Mouse (Mus musculus) cerebellum, adult 2 months (tissue): ENCODE measurements around the gene Cfap97. TPM values are rescaled to one million over a fixed set of nuclear protein-coding genes. Genes with fewer than 3 reads are reported as not detected.
"Not testable (repeated sequence)": the region's sequence is repeated elsewhere in the genome, so short reads cannot be mapped to it uniquely, and the experiment has no call there.

ENCODE experiments used
- DNase-seq, 2 experiments: peaks; one replicate each; pipeline ENCODE4 v3.0.0; 2021
- H3K27ac ChIP-seq: fragments of 200-500 bp; 2 replicates; pipeline ENCODE4 v1.5.1; 2012; ENCODE audit warnings: low read length, control low read depth, inconsistent platforms; ENCODE audit not compliant: insufficient read depth
- H3K27me3 ChIP-seq: fragments of 200-500 bp; 2 replicates; pipeline ENCODE4 v1.6.1; 2012; ENCODE audit warnings: inconsistent platforms, mild to moderate bottlenecking, low read length, moderate library complexity; ENCODE audit not compliant: control insufficient read depth, insufficient read depth
- H3K4me1 ChIP-seq: fragments of 200-500 bp; 2 replicates; pipeline ENCODE4 v1.6.1; 2011; ENCODE audit warnings: low read length; ENCODE audit not compliant: control insufficient read depth, insufficient read depth
- H3K4me3 ChIP-seq: fragments of 200-500 bp; replicated peaks from 2 replicates; pipeline ENCODE3; 2011; ENCODE audit warnings: mild to moderate bottlenecking, low read depth, low read length, control low read depth; ENCODE audit not compliant: insufficient read depth
- CTCF ChIP-seq: fragments of 200-500 bp; IDR thresholded peaks from 2 replicates; pipeline ENCODE4 v1.5.1; 2011; ENCODE audit warnings: low read depth, mild to moderate bottlenecking, control low read depth, low read length, moderate library complexity, borderline replicate concordance; ENCODE audit not compliant: insufficient read depth
- POLR2A ChIP-seq: fragments of 200-500 bp; IDR thresholded peaks from 2 replicates; pipeline ENCODE4 v1.6.1; 2011; ENCODE audit warnings: low read length, control low read depth, borderline replicate concordance; ENCODE audit not compliant: insufficient read depth
- WGBS: fragments of 180-500 bp; shearing (Covaris S2); methylation state at CpG from one replicate; pipeline ENCODE4 v1.1.7; 2018; 5-methylcytosine and 5-hydroxymethylcytosine counted together
- polyA plus RNA-seq: library from polyadenylated mRNA; depleted of rRNA; stranded (reverse); fragments of >200 nt; gene quantifications from 2 replicates; pipeline ENCODE4 v1.2.3, GENCODE M21; 2012; rRNA removed

Gene Cfap97
- polyA plus RNA-seq: 17.4 and 17.5 TPM in 2 replicates

GRCm38 (mm10) chr8:46151202-46152062 is at the start of gene Cfap97:
Cfap97 (plus strand) TSS chr8:46151771.
- TF ChIP-seq POLR2A (no peak), CTCF (no peak)
- H3K27me3 ChIP-seq: no peaks in the 10 kb centered on the region
- peaks cover 13% of the 10 kb centered on the region for H3K4me1 ChIP-seq
- under 1% methylated on average over 72 of the region's 75 CpGs for WGBS
- peak within 1 kb of the TSS; percentile 94 for H3K27ac ChIP-seq
- peak within 1 kb of the TSS; percentile 92 for H3K4me3 ChIP-seq
- DNase-seq: peak; percentile 73 to 79

- Histone ChIP-seq H3K4me3 (no peak overlapping the region), H3K27ac (no peak overlapping the region), H3K4me1 (no peaks in the 10 kb centered on the region), H3K27me3 (no peaks in the 10 kb centered on the region)
- TF ChIP-seq POLR2A (no peak), CTCF (no peak)
- WGBS: 93% methylated on average over 11 of the region's 11 CpGs
- DNase-seq: no peak
Observed at GRCm38 (mm10) chr8:46103434-46103833, 48.1 kb upstream of the Cfap97 start.

- TF ChIP-seq CTCF: no peak
- no peak for TF ChIP-seq POLR2A
- no peak for DNase-seq
- H3K4me3 ChIP-seq: no peak overlapping the region
Observed at GRCm38 (mm10) chr8:46107690-46108089, 43.9 kb upstream of the Cfap97 start.

GRCm38 (mm10) chr8:46113421-46114170 is 38.0 kb upstream of the Cfap97 start:
- H3K27ac ChIP-seq, H3K27me3 ChIP-seq, H3K4me1 ChIP-seq, DNase-seq, H3K4me3 ChIP-seq: not testable (repeated sequence)

More at GRCm38 (mm10) chr8:46107690-46108089, 43.9 kb upstream of the Cfap97 start:
- Histone ChIP-seq H3K27me3 (no peaks in the 10 kb centered on the region), H3K27ac (no peak overlapping the region), H3K4me1 (0 out of 2 replicates have a peak, but pooled peaks cover 3% of the 10 kb centered on the region)

GRCm38 (mm10) chr8:46117172-46117571 is 34.4 kb upstream of the Cfap97 start:
- TF ChIP-seq POLR2A (no peak), CTCF (no peak)
- Histone ChIP-seq H3K4me1 (peaks cover 7% of the 10 kb centered on the region; the same call in 1 of the 2 replicates), H3K27me3 (no peaks in the 10 kb centered on the region), H3K27ac (no peak overlapping the region), H3K4me3 (no peak overlapping the region)
- WGBS: 54% methylated on average over 3 of the region's 3 CpGs
- peak in 1 of 2 experiments; percentile 24 for DNase-seq

- H3K4me1 ChIP-seq: peaks cover 7% of the 10 kb centered on the region; the same call in 1 of the 2 replicates
- TF ChIP-seq CTCF (no peak), POLR2A (no peak)
- H3K27ac ChIP-seq: no peak overlapping the region
- no peak overlapping the region for H3K4me3 ChIP-seq
- 70% methylated on average over 3 of the region's 3 CpGs for WGBS
- no peaks in the 10 kb centered on the region for H3K27me3 ChIP-seq
- DNase-seq: no peak
Observed at GRCm38 (mm10) chr8:46119176-46119575, 32.4 kb upstream of the Cfap97 start.

- TF ChIP-seq CTCF (no peak), POLR2A (no peak)
- 95% methylated on average over 2 of the region's 2 CpGs for WGBS
- DNase-seq: no peak
- no peaks in the 10 kb centered on the region; the same call in 1 of the 2 replicates for H3K4me1 ChIP-seq
- no peaks in the 10 kb centered on the region for H3K27me3 ChIP-seq
- no peak overlapping the region for H3K27ac ChIP-seq
- H3K4me3 ChIP-seq: no peak overlapping the region
Observed at GRCm38 (mm10) chr8:46122498-46122897, 29.1 kb upstream of the Cfap97 start.
